Mouse (Mus musculus): ENCODE measurements around the gene Col12a1.

DNA sequence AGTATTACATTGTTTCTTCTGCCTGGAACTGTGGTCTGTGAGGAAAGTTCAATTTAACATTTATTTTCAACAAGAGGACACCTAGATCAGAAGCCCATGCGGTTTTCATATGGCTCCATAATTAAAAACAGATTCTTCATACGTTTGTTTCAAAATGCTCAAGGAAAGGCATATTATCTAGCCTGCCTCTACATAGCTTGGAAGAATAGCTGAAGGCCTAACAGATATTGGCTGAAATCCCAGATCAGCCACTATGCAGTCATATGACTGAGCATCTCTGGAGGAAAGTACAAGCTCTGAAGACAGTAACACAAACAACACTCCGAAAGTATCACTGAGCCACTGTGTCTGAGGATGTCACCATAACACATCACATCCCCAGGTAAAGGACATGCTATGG, 72.9 kb downstream of the Col12a1 start:
- TF ChIP-seq USF1 (IDR thresholded peaks at IDR 0.05; ENCODE audit: low read depth) = no peak
- TF ChIP-seq POLR2A (IDR thresholded peaks at IDR 0.05; ENCODE audit: insufficient read length, low read depth) = no peak
- no peak for TF ChIP-seq MAX (IDR thresholded peaks at IDR 0.05; ENCODE audit: low read depth)
- TF ChIP-seq E2F4 (IDR thresholded peaks at IDR 0.05; ENCODE audit: insufficient read depth) = no peak
- no peak for TF ChIP-seq TCF12 (IDR thresholded peaks at IDR 0.05; ENCODE audit: insufficient read depth, poor library complexity, severe bottlenecking)
- TF ChIP-seq POLR2AphosphoS2 (IDR thresholded peaks at IDR 0.05; ENCODE audit: insufficient read length, low read depth) = no peak
- no peak for TF ChIP-seq MYOD1 (IDR thresholded peaks at IDR 0.05; ENCODE audit: control insufficient read depth in 1 of 3, insufficient read length in 2 of 3, low read depth in 2 of 3)
- TF ChIP-seq MYOG (IDR thresholded peaks at IDR 0.05; ENCODE audit: control insufficient read depth in 1 of 3, insufficient read depth in 1 of 3, insufficient read length in 2 of 3, low read depth in 2 of 3) = no peak
- no peak for TF ChIP-seq CEBPB (IDR thresholded peaks at IDR 0.05; ENCODE audit: insufficient read depth, poor library complexity, severe bottlenecking)
- no peak for TF ChIP-seq REST (IDR thresholded peaks at IDR 0.05; ENCODE audit: insufficient read depth, insufficient read length)
- TF ChIP-seq SRF (IDR thresholded peaks at IDR 0.05; ENCODE audit: control insufficient read depth, insufficient read length, low read depth) = no peak
- no peak for TF ChIP-seq TCF3 (IDR thresholded peaks at IDR 0.05; ENCODE audit: insufficient read length, low read depth)
